Mouse (Mus musculus): ENCODE results near the gene Cpeb3. TPM values are rescaled to one million over a fixed set of nuclear protein-coding genes. Genes with fewer than 3 reads are reported as not detected.
A peak's percentile ranks its signal among the peaks of the same experiment; 100 is the strongest.

The Cpeb3 gene
- 3.1 and 4.1 TPM in 2 replicates for polyA plus RNA-seq (2014; fragmentation: Nextera tagmentation; extraction: Ambion mirVana)

DNA sequence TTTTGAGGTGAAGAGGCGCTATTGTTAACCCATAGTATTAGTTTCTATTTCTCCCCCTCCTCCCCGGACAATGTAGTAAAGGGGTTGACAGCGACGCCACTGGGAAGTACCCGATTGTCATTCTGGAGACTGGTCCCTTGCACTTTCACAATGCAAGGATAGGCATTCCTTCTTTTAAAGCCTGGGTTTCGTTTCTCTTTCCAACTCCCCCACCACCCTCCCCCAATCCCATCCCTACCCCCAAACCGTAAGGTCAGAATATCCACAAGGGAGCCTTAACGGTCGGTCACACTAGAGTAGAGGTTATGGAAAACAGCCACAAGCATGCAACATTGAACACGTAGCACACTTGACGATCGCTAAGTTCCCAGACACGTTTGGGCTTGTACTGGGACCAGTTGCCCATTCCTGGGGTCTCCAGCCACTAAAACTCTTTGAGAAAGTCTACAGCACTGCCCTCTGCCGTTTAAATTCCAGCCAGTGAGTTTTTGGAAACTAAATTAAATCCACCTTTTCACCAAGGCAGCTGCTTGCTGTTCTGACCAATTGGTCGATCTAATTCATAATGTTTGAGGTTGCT is at the start of gene Cpeb3:
Gene Cpeb3, minus strand, starts transcription at position 426 of the 580 bp plus-strand sequence.
- Histone ChIP-seq H3K9me3 (replicated peaks; ENCODE audit: control insufficient read depth, low read length) (no peaks in the 10 kb centered on the region), H3K27me3 (replicated peaks; ENCODE audit: control insufficient read depth, insufficient read depth, low read length) (no peaks in the 10 kb centered on the region), H3K4me3 (ENCODE audit: low read depth, low read length) (peak within 1 kb of the TSS; percentile 99), H3K4me1 (ENCODE audit: control insufficient read depth, insufficient read depth, low read length) (peaks cover 14% of the 10 kb centered on the region), H3K9ac (ENCODE audit: low read length) (peak within 1 kb of the TSS; percentile 99), H3K4me2 (ENCODE audit: low read length) (peak within 1 kb of the TSS; percentile 83), H3K27ac (ENCODE audit: low read depth, low read length) (peak within 1 kb of the TSS; percentile 81), H3K36me3 (ENCODE audit: control insufficient read depth, insufficient read depth, low read length) (peaks cover 29% of the 10 kb centered on the region)
- WGBS: under 1% methylated on average over 15 of the region's 15 CpGs
- ATAC-seq: no peak
- DNase-seq (ENCODE audit: low spot score): peak; percentile 70

DNA sequence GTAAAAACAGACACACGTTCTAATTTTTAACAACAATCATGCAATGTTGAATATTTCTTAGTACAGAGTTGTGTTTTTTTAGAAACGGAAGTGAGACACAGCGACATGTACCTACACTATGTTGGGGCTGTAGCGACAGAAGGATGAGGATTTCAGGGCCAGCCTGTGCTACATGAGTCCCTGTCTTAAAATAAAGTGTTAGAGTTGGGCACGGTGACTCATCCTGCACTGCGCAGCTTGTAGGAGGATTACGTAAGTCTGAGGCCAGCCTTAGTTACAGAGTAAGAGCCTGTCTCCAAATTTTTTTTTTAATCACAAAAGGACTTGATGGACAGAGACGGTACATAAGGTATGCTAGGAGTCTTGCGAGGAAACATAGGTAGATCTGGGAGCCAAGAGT is 46.9 kb upstream of the Cpeb3 start:
- 91% methylated on average over 9 of the region's 9 CpGs for WGBS
- Histone ChIP-seq H3K36me3 (ENCODE audit: control insufficient read depth, insufficient read depth, low read length) (no peaks in the 10 kb centered on the region), H3K4me2 (ENCODE audit: low read length) (no peak overlapping the region), H3K9me3 (replicated peaks; ENCODE audit: control insufficient read depth, low read length) (no peaks in the 10 kb centered on the region), H3K4me3 (ENCODE audit: low read depth, low read length) (no peak overlapping the region), H3K27ac (ENCODE audit: low read depth, low read length) (no peak overlapping the region), H3K27me3 (replicated peaks; ENCODE audit: control insufficient read depth, insufficient read depth, low read length) (no peaks in the 10 kb centered on the region), H3K4me1 (ENCODE audit: control insufficient read depth, insufficient read depth, low read length) (no peaks in the 10 kb centered on the region), H3K9ac (ENCODE audit: low read length) (no peak overlapping the region)
- DNase-seq (ENCODE audit: low spot score): no peak
- ATAC-seq: no peak

DNA sequence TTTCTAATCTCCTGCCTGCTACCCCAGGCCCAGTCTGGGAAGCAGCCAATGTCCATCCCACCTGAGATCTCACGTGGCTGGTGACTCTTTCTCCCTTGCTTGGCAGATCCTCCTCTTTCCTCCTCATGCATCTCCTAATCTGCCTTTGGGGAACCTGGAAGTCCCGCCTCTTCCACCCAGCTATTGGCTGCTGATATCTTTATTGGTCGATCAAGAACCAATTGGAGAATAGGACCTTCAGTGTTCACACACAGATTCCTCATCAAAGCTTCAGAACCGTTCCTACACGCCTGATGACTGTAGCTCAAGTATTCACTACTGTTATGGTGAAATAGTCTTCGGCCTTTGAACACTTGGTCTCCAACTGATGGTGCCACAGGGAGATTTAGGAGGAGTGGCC is 43.7 kb upstream of the Cpeb3 start:
- H3K9ac ChIP-seq (ENCODE audit: low read length): no peak overlapping the region
- H3K4me2 ChIP-seq (ENCODE audit: low read length): no peak overlapping the region
- H3K9me3 ChIP-seq (replicated peaks; ENCODE audit: control insufficient read depth, low read length): no peaks in the 10 kb centered on the region
- ATAC-seq (no peak), DNase-seq (ENCODE audit: low spot score) (no peak)
- H3K4me3 ChIP-seq (ENCODE audit: low read depth, low read length): no peak overlapping the region
- no peaks in the 10 kb centered on the region for H3K27me3 ChIP-seq (replicated peaks; ENCODE audit: control insufficient read depth, insufficient read depth, low read length)
- no peak overlapping the region for H3K27ac ChIP-seq (ENCODE audit: low read depth, low read length)
- 67% methylated on average over 6 of the region's 6 CpGs for WGBS
- H3K4me1 ChIP-seq (ENCODE audit: control insufficient read depth, insufficient read depth, low read length): no peaks in the 10 kb centered on the region
- H3K36me3 ChIP-seq (ENCODE audit: control insufficient read depth, insufficient read depth, low read length): no peaks in the 10 kb centered on the region

DNA sequence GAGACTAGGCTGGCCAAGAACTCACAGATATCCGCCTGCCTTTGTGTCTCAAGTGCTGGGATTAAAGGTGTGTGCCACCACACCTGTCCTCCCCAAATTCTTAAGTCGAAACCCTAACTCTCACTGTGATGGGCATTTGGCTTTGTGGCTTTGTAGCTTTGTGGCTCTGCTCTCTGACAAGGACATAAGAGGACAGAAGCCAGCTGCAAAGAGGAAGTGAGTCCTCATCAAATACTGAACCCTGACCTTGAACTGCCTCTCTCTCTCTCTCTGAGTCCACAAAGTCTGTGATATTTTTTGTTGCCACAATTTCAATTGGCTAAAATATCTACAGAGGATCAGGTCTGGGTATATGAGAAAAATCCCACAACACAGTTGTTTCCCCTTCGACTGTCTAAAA is 39.8 kb upstream of the Cpeb3 start:
- Histone ChIP-seq H3K4me1 (ENCODE audit: control insufficient read depth, insufficient read depth, low read length) (no peaks in the 10 kb centered on the region), H3K27ac (ENCODE audit: low read depth, low read length) (no peak overlapping the region), H3K27me3 (replicated peaks; ENCODE audit: control insufficient read depth, insufficient read depth, low read length) (no peaks in the 10 kb centered on the region), H3K9ac (ENCODE audit: low read length) (no peak overlapping the region), H3K36me3 (ENCODE audit: control insufficient read depth, insufficient read depth, low read length) (no peaks in the 10 kb centered on the region), H3K4me2 (ENCODE audit: low read length) (no peak overlapping the region), H3K4me3 (ENCODE audit: low read depth, low read length) (no peak overlapping the region), H3K9me3 (replicated peaks; ENCODE audit: control insufficient read depth, low read length) (no peaks in the 10 kb centered on the region)
- no peak for ATAC-seq
- DNase-seq (ENCODE audit: low spot score): no peak
- WGBS: 81% methylated on average over 3 of the region's 3 CpGs

DNA sequence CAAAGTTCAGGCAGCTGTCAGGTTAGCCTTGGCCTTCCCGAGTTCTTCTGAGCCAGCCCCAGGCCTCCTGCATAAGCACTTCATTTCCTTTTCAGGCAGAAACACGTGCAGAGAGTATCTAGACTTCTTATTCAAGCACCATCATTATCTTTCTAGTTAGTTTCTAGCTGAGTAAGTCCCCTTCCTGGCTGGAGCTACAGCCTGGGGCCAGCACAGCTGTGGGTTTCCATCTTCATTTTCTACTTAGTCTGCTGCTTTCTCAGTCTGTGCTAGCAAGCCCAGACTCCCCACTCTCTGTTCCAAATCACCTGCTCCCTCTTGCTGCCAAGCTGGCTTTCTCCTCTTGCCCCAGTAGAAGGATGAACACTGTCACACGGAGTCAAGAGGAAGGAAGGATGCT is 38.5 kb upstream of the Cpeb3 start:
- no peak for ATAC-seq

DNA sequence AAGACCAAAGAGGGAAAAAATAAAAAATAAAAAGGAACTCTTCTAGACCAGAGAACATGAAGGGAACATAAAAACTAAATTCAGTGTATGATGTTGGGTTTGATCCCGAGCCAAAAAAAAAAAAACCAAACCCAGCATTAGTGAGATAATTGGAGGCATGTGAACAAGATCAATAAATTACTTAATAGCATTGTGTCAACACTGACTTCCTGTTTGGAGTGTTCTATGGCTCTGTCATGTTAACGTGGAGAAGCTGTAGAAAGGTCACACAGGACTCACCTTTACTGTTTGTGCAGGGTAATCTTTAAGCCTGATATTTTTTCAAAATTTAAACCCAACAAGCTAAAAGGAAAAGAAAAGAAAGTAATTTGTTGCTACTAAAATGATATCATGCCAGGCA is 34.3 kb upstream of the Cpeb3 start:
- Histone ChIP-seq H3K4me2 (ENCODE audit: low read length) (no peak overlapping the region), H3K9me3 (replicated peaks; ENCODE audit: control insufficient read depth, low read length) (no peaks in the 10 kb centered on the region), H3K9ac (ENCODE audit: low read length) (no peak overlapping the region), H3K27ac (ENCODE audit: low read depth, low read length) (no peak overlapping the region), H3K27me3 (replicated peaks; ENCODE audit: control insufficient read depth, insufficient read depth, low read length) (no peaks in the 10 kb centered on the region), H3K4me3 (ENCODE audit: low read depth, low read length) (no peak overlapping the region), H3K4me1 (ENCODE audit: control insufficient read depth, insufficient read depth, low read length) (peaks cover 5% of the 10 kb centered on the region; the same call in 1 of the 2 replicates), H3K36me3 (ENCODE audit: control insufficient read depth, insufficient read depth, low read length) (no peaks in the 10 kb centered on the region)
- no peak for ATAC-seq
- WGBS: 47% methylated on average over 2 of the region's 2 CpGs
- no peak for DNase-seq (ENCODE audit: low spot score)

More for the DNA sequence above, 38.5 kb upstream of the Cpeb3 start:
- 37% methylated on average over 3 of the region's 3 CpGs for WGBS
- DNase-seq (ENCODE audit: low spot score): no peak
- no peaks in the 10 kb centered on the region for H3K9me3 ChIP-seq (replicated peaks; ENCODE audit: control insufficient read depth, low read length)
- H3K36me3 ChIP-seq (ENCODE audit: control insufficient read depth, insufficient read depth, low read length): no peaks in the 10 kb centered on the region
- H3K27me3 ChIP-seq (replicated peaks; ENCODE audit: control insufficient read depth, insufficient read depth, low read length): no peaks in the 10 kb centered on the region
- H3K4me1 ChIP-seq (ENCODE audit: control insufficient read depth, insufficient read depth, low read length): no peaks in the 10 kb centered on the region
- no peak overlapping the region for H3K4me3 ChIP-seq (ENCODE audit: low read depth, low read length)
- no peak overlapping the region for H3K4me2 ChIP-seq (ENCODE audit: low read length)
- H3K27ac ChIP-seq (ENCODE audit: low read depth, low read length): no peak overlapping the region
- no peak overlapping the region for H3K9ac ChIP-seq (ENCODE audit: low read length)

DNA sequence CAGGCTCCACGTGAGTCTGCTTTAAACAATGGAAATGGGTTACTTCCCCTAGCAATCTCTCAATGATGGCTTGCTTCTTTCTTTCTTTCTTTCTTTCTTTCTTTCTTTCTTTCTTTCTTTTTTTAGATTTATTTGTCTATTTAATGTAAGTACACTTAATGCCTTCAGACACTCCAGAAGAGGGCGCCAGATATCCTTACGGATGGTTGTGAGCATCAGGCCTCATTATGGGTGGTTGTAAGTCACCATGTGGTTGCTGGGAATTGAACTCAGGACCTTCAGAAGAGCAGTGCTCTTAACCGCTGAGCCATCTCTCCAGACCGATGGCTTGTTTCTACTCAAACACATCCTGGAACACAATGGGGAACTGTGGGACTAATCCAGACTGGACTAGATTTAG is 32.8 kb upstream of the Cpeb3 start:
- ATAC-seq (no peak), DNase-seq (ENCODE audit: low spot score) (no peak)
- peaks cover 5% of the 10 kb centered on the region; the same call in 1 of the 2 replicates for H3K4me1 ChIP-seq (ENCODE audit: control insufficient read depth, insufficient read depth, low read length)
- no peak overlapping the region for H3K4me3 ChIP-seq (ENCODE audit: low read depth, low read length)
- 73% methylated on average over 5 of the region's 5 CpGs for WGBS
- H3K4me2 ChIP-seq (ENCODE audit: low read length): no peak overlapping the region
- H3K27me3 ChIP-seq (replicated peaks; ENCODE audit: control insufficient read depth, insufficient read depth, low read length): no peaks in the 10 kb centered on the region
- H3K9ac ChIP-seq (ENCODE audit: low read length): no peak overlapping the region
- H3K36me3 ChIP-seq (ENCODE audit: control insufficient read depth, insufficient read depth, low read length): no peaks in the 10 kb centered on the region
- H3K27ac ChIP-seq (ENCODE audit: low read depth, low read length): no peak overlapping the region
- H3K9me3 ChIP-seq (replicated peaks; ENCODE audit: control insufficient read depth, low read length): no peaks in the 10 kb centered on the region

DNA sequence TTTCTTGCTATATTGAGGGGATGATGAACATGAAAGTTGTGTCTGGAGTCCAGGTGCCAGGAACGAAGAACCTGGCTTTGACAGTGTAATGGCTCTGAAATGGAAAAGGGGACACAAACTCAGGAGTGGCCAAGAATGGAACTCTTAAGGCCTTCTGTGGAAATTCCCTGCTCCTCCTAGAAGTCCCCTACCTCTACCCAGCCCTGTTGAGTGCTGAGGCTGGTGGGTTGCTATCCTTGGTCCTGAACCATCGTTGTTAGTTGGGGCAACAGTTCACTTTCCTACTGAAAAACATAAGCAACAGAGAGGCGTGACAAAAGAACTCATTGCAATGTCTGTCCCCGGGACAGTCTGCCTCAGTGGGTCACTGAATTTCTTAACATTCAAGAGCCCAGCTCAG is 30.7 kb upstream of the Cpeb3 start:
- DNase-seq (ENCODE audit: low spot score) (peak; percentile 35), ATAC-seq (no peak)
- no peaks in the 10 kb centered on the region for H3K9me3 ChIP-seq (replicated peaks; ENCODE audit: control insufficient read depth, low read length)
- H3K27ac ChIP-seq (ENCODE audit: low read depth, low read length): no peak overlapping the region
- no peak overlapping the region for H3K9ac ChIP-seq (ENCODE audit: low read length)
- 31% methylated on average over 4 of the region's 4 CpGs for WGBS
- H3K27me3 ChIP-seq (replicated peaks; ENCODE audit: control insufficient read depth, insufficient read depth, low read length): peaks cover 12% of the 10 kb centered on the region; the same call in 1 of the 2 replicates
- no peak overlapping the region for H3K4me2 ChIP-seq (ENCODE audit: low read length)
- H3K4me1 ChIP-seq (ENCODE audit: control insufficient read depth, insufficient read depth, low read length): peaks cover 6% of the 10 kb centered on the region; the same call in 1 of the 2 replicates
- H3K36me3 ChIP-seq (ENCODE audit: control insufficient read depth, insufficient read depth, low read length): no peaks in the 10 kb centered on the region
- no peak overlapping the region for H3K4me3 ChIP-seq (ENCODE audit: low read depth, low read length)

DNA sequence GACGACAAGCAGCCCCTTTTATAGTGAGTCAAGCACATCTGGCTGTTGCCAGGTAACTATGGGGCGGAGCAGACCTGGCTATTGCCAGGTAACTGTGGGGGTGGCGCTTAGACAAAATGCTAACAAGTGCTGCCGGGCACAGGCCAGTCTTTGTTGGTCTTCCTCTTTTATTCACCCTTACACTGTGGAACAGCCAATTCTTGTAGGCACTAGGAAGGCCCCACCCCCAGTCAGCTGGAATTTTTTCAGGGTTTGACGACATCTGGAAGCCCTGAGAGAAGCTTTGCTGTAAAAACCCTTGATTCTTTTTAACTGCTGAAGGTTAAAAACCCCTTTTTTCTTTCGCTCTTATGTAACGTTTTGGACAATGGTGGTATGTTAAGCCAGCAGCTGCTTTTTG is 30.2 kb upstream of the Cpeb3 start:
- Histone ChIP-seq H3K4me2 (ENCODE audit: low read length) (no peak overlapping the region), H3K9ac (ENCODE audit: low read length) (no peak overlapping the region)

More for the DNA sequence above, 30.2 kb upstream of the Cpeb3 start:
- DNase-seq (ENCODE audit: low spot score): peak; percentile 8
- Histone ChIP-seq H3K27ac (ENCODE audit: low read depth, low read length) (no peak overlapping the region), H3K4me1 (ENCODE audit: control insufficient read depth, insufficient read depth, low read length) (peaks cover 10% of the 10 kb centered on the region; the same call in 1 of the 2 replicates), H3K36me3 (ENCODE audit: control insufficient read depth, insufficient read depth, low read length) (no peaks in the 10 kb centered on the region), H3K9me3 (replicated peaks; ENCODE audit: control insufficient read depth, low read length) (no peaks in the 10 kb centered on the region), H3K27me3 (replicated peaks; ENCODE audit: control insufficient read depth, insufficient read depth, low read length) (peaks cover 13% of the 10 kb centered on the region; the same call in 1 of the 2 replicates), H3K4me3 (ENCODE audit: low read depth, low read length) (no peak overlapping the region)
- WGBS: 9% methylated on average over 7 of the region's 7 CpGs
- 0 out of 2 replicates have a peak, but pooled peaks have one; percentile 31 for ATAC-seq

Measured in forebrain, embryonic 14.5 days (tissue).